Mouse (Mus musculus): ENCODE results near the gene Ldb1. TPM values are rescaled to one million over a fixed set of nuclear protein-coding genes. Genes with fewer than 3 reads are reported as not detected.
"Not testable (repeated sequence)": the region's sequence is repeated elsewhere in the genome, so short reads cannot be mapped to it uniquely, and the experiment has no call there.

Gene Ldb1
- total RNA-seq, 2 experiments from 2014 or later: 36.2 to 50.3 TPM

- no peak for DNase-seq
Measured at GRCm38 (mm10) chr19:46029652-46030051, 15.4 kb downstream of the Ldb1 start.

GRCm38 (mm10) chr19:46028747-46029320 lies 16.2 kb downstream of the Ldb1 start:
- DNase-seq: no peak

- no peak for DNase-seq
Measured at GRCm38 (mm10) chr19:46026567-46026966, 18.4 kb downstream of the Ldb1 start.

GRCm38 (mm10) chr19:46024959-46025358 lies 20.1 kb downstream of the Ldb1 start:
- no peak for DNase-seq

- no peak for DNase-seq
Measured at GRCm38 (mm10) chr19:46016023-46016422, 29.0 kb downstream of the Ldb1 start.

GRCm38 (mm10) chr19:46014572-46015178 lies 30.3 kb downstream of the Ldb1 start:
- peak; percentile 87 for DNase-seq

- no peak for DNase-seq
Measured at GRCm38 (mm10) chr19:46005680-46006079, 39.3 kb downstream of the Ldb1 start.

GRCm38 (mm10) chr19:46004814-46005466 lies 40.1 kb downstream of the Ldb1 start:
- DNase-seq: no peak

GRCm38 (mm10) chr19:46003371-46004226 lies 41.4 kb downstream of the Ldb1 start, which contains the start of gene Hps6:
TSS of gene Hps6 (plus strand) at chr19:46003508.
- peak; percentile 81 for DNase-seq

GRCm38 (mm10) chr19:46002279-46002678 lies 42.7 kb downstream of the Ldb1 start:
- DNase-seq: no peak

- no peak for DNase-seq
Measured at GRCm38 (mm10) chr19:45999378-45999777, 45.6 kb downstream of the Ldb1 start.

GRCm38 (mm10) chr19:45998694-45999217 lies 46.3 kb downstream of the Ldb1 start:
- no peak for DNase-seq

- peak; percentile 85 for DNase-seq
Measured at GRCm38 (mm10) chr19:45997785-45998693, 47.0 kb downstream of the Ldb1 start, which contains the start of gene Armh3. TSS of gene Armh3 (minus strand) at chr19:45998488.

GRCm38 (mm10) chr19:45997365-45997764 lies 47.6 kb downstream of the Ldb1 start:
- DNase-seq: no peak

GRCm38 (mm10) chr19:45993981-45994737 lies 50.9 kb downstream of the Ldb1 start:
- no peak for DNase-seq

- DNase-seq: not testable (repeated sequence)
Measured at GRCm38 (mm10) chr19:45993441-45993840, 51.6 kb downstream of the Ldb1 start.

GRCm38 (mm10) chr19:45991171-45991570 lies 53.8 kb downstream of the Ldb1 start:
- no peak for DNase-seq

- DNase-seq: no peak
Measured at GRCm38 (mm10) chr19:45988238-45988637, 56.8 kb downstream of the Ldb1 start.

GRCm38 (mm10) chr19:45984379-45984778 lies 60.6 kb downstream of the Ldb1 start:
- no peak for DNase-seq
